Mouse (Mus musculus): ENCODE data around the gene Frs3. TPM values are rescaled to one million over a fixed set of nuclear protein-coding genes. Genes with fewer than 3 reads are reported as not detected.

Frs3 gene
- polyA plus RNA-seq, 1 experiment, result 2.2 TPM

GRCm38 (mm10) chr17:47738066-47738878 is 49.4 kb downstream of the Frs3 start:
- no peaks in the 10 kb centered on the region for H3K36me3 ChIP-seq (ENCODE audit: control insufficient read depth, insufficient read depth)
- peaks cover 3% of the 10 kb centered on the region for H3K27me3 ChIP-seq (ENCODE audit: control insufficient read depth, insufficient read depth, insufficient read length)
- H3K4me3 ChIP-seq (ENCODE audit: insufficient read depth, poor library complexity, severe bottlenecking), result peak overlapping the region; percentile 46
- no peaks in the 10 kb centered on the region for H3K79me3 ChIP-seq (ENCODE audit: low read depth)
- TF ChIP-seq MAX (IDR thresholded peaks at IDR 0.05), result no peak
- no peak for TF ChIP-seq CTCF (IDR thresholded peaks at IDR 0.05; ENCODE audit: control insufficient read depth, insufficient read depth, insufficient read length)
- TF ChIP-seq USF1 (IDR thresholded peaks at IDR 0.05; ENCODE audit: low read depth), result no peak
- TF ChIP-seq MYOD1 (IDR thresholded peaks at IDR 0.05; ENCODE audit: control insufficient read depth, insufficient read length, low read depth), result no peak
- no peak for TF ChIP-seq CEBPB (IDR thresholded peaks at IDR 0.05; ENCODE audit: low read depth)
- no peak for TF ChIP-seq FOSL1 (IDR thresholded peaks at IDR 0.05; ENCODE audit: insufficient read depth, low read length, poor library complexity, severe bottlenecking)
- no peak for TF ChIP-seq MYOG (IDR thresholded peaks at IDR 0.05; ENCODE audit: control insufficient read depth, extremely low read depth, insufficient read length)
- no peaks in the 10 kb centered on the region for H3K79me2 ChIP-seq (ENCODE audit: control insufficient read depth, insufficient read depth)
- H3ac ChIP-seq (ENCODE audit: control insufficient read depth, insufficient read length, low read depth), result peak overlapping the region; percentile 67

GRCm38 (mm10) chr17:47738879-47739798 is 50.3 kb downstream of the Frs3 start:
- no peak overlapping the region for H3ac ChIP-seq (ENCODE audit: control insufficient read depth, insufficient read length, low read depth)
- no peak overlapping the region for H3K4me3 ChIP-seq (ENCODE audit: insufficient read depth, poor library complexity, severe bottlenecking)
- H3K36me3 ChIP-seq (ENCODE audit: control insufficient read depth, insufficient read depth), result no peaks in the 10 kb centered on the region
- no peaks in the 10 kb centered on the region for H3K79me3 ChIP-seq (ENCODE audit: low read depth)
- H3K27me3 ChIP-seq (ENCODE audit: control insufficient read depth, insufficient read depth, insufficient read length), result no peaks in the 10 kb centered on the region
- H3K79me2 ChIP-seq (ENCODE audit: control insufficient read depth, insufficient read depth), result no peaks in the 10 kb centered on the region
- TF ChIP-seq MYOG (IDR thresholded peaks at IDR 0.05; ENCODE audit: control insufficient read depth, extremely low read depth, insufficient read length) (no peak), CTCF (IDR thresholded peaks at IDR 0.05; ENCODE audit: control insufficient read depth, insufficient read depth, insufficient read length) (no peak), MYOD1 (IDR thresholded peaks at IDR 0.05; ENCODE audit: control insufficient read depth, insufficient read length, low read depth) (no peak), FOSL1 (IDR thresholded peaks at IDR 0.05; ENCODE audit: insufficient read depth, low read length, poor library complexity, severe bottlenecking) (no peak), CEBPB (IDR thresholded peaks at IDR 0.05; ENCODE audit: low read depth) (no peak), USF1 (IDR thresholded peaks at IDR 0.05; ENCODE audit: low read depth) (no peak), MAX (IDR thresholded peaks at IDR 0.05) (no peak)

- no peak for TF ChIP-seq CEBPB (IDR thresholded peaks at IDR 0.05; ENCODE audit: low read depth)
- TF ChIP-seq USF1 (IDR thresholded peaks at IDR 0.05; ENCODE audit: low read depth), result no peak
- TF ChIP-seq MYOD1 (IDR thresholded peaks at IDR 0.05; ENCODE audit: control insufficient read depth, insufficient read length, low read depth), result no peak
- TF ChIP-seq FOSL1 (IDR thresholded peaks at IDR 0.05; ENCODE audit: insufficient read depth, low read length, poor library complexity, severe bottlenecking), result no peak
- TF ChIP-seq MYOG (IDR thresholded peaks at IDR 0.05; ENCODE audit: control insufficient read depth, extremely low read depth, insufficient read length), result no peak
- TF ChIP-seq CTCF (IDR thresholded peaks at IDR 0.05; ENCODE audit: control insufficient read depth, insufficient read depth, insufficient read length), result no peak
- TF ChIP-seq MAX (IDR thresholded peaks at IDR 0.05), result no peak
- H3K4me3 ChIP-seq (ENCODE audit: insufficient read depth, poor library complexity, severe bottlenecking), result no peak overlapping the region
Measured at GRCm38 (mm10) chr17:47740186-47740585, 51.4 kb downstream of the Frs3 start.

GRCm38 (mm10) chr17:47742991-47743734 is 54.3 kb downstream of the Frs3 start:
- TF ChIP-seq MYOG (IDR thresholded peaks at IDR 0.05; ENCODE audit: control insufficient read depth, extremely low read depth, insufficient read length), result no peak
- no peak for TF ChIP-seq FOSL1 (IDR thresholded peaks at IDR 0.05; ENCODE audit: insufficient read depth, low read length, poor library complexity, severe bottlenecking)
- no peak for TF ChIP-seq USF1 (IDR thresholded peaks at IDR 0.05; ENCODE audit: low read depth)
- no peak for TF ChIP-seq MYOD1 (IDR thresholded peaks at IDR 0.05; ENCODE audit: control insufficient read depth, insufficient read length, low read depth)
- no peak for TF ChIP-seq MAX (IDR thresholded peaks at IDR 0.05)
- TF ChIP-seq CEBPB (IDR thresholded peaks at IDR 0.05; ENCODE audit: low read depth), result no peak
- no peak for TF ChIP-seq CTCF (IDR thresholded peaks at IDR 0.05; ENCODE audit: control insufficient read depth, insufficient read depth, insufficient read length)
- Histone ChIP-seq H3K79me3 (ENCODE audit: low read depth) (no peaks in the 10 kb centered on the region), H3K27me3 (ENCODE audit: control insufficient read depth, insufficient read depth, insufficient read length) (no peaks in the 10 kb centered on the region), H3K4me3 (ENCODE audit: insufficient read depth, poor library complexity, severe bottlenecking) (no peak overlapping the region), H3ac (ENCODE audit: control insufficient read depth, insufficient read length, low read depth) (no peak overlapping the region), H3K79me2 (ENCODE audit: control insufficient read depth, insufficient read depth) (no peaks in the 10 kb centered on the region), H3K36me3 (ENCODE audit: control insufficient read depth, insufficient read depth) (no peaks in the 10 kb centered on the region)

More at GRCm38 (mm10) chr17:47740186-47740585, 51.4 kb downstream of the Frs3 start:
- Histone ChIP-seq H3ac (ENCODE audit: control insufficient read depth, insufficient read length, low read depth) (no peak overlapping the region), H3K79me3 (ENCODE audit: low read depth) (no peaks in the 10 kb centered on the region), H3K79me2 (ENCODE audit: control insufficient read depth, insufficient read depth) (no peaks in the 10 kb centered on the region), H3K36me3 (ENCODE audit: control insufficient read depth, insufficient read depth) (no peaks in the 10 kb centered on the region), H3K27me3 (ENCODE audit: control insufficient read depth, insufficient read depth, insufficient read length) (no peaks in the 10 kb centered on the region)

GRCm38 (mm10) chr17:47744086-47744485 is 55.3 kb downstream of the Frs3 start:
- Histone ChIP-seq H3ac (ENCODE audit: control insufficient read depth, insufficient read length, low read depth) (no peak overlapping the region), H3K79me3 (ENCODE audit: low read depth) (no peaks in the 10 kb centered on the region), H3K27me3 (ENCODE audit: control insufficient read depth, insufficient read depth, insufficient read length) (no peaks in the 10 kb centered on the region), H3K79me2 (ENCODE audit: control insufficient read depth, insufficient read depth) (no peaks in the 10 kb centered on the region), H3K36me3 (ENCODE audit: control insufficient read depth, insufficient read depth) (no peaks in the 10 kb centered on the region), H3K4me3 (ENCODE audit: insufficient read depth, poor library complexity, severe bottlenecking) (no peak overlapping the region)
- TF ChIP-seq CTCF (IDR thresholded peaks at IDR 0.05; ENCODE audit: control insufficient read depth, insufficient read depth, insufficient read length) (no peak), FOSL1 (IDR thresholded peaks at IDR 0.05; ENCODE audit: insufficient read depth, low read length, poor library complexity, severe bottlenecking) (no peak), CEBPB (IDR thresholded peaks at IDR 0.05; ENCODE audit: low read depth) (no peak), MAX (IDR thresholded peaks at IDR 0.05) (no peak), MYOG (IDR thresholded peaks at IDR 0.05; ENCODE audit: control insufficient read depth, extremely low read depth, insufficient read length) (no peak), MYOD1 (IDR thresholded peaks at IDR 0.05; ENCODE audit: control insufficient read depth, insufficient read length, low read depth) (no peak)
